Mouse (Mus musculus) neural tube, embryonic 13.5 days (tissue): ENCODE data around the gene Padi3. TPM values are rescaled to one million over a fixed set of nuclear protein-coding genes. Genes with fewer than 3 reads are reported as not detected.

ENCODE experiments used
- ATAC-seq: fragments of 200-750 bp; cut with Nextera tagmentation; 2 replicates; pipeline ENCODE4 v1.8.0; 2017; ENCODE audit warnings: low read depth, mild to moderate bottlenecking, moderate TSS enrichment, moderate library complexity
- H3K27ac ChIP-seq: fragments of 300-500 bp; sonication (generic); replicated peaks from 2 replicates; pipeline ENCODE4 v1.5.1; 2015; ENCODE audit warnings: moderate library complexity, mild to moderate bottlenecking, inconsistent platforms
- H3K27me3 ChIP-seq: fragments of 300-500 bp; sonication (generic); 2 replicates; pipeline ENCODE4 v1.6.1; 2015; ENCODE audit warnings: mild to moderate bottlenecking, inconsistent platforms
- H3K36me3 ChIP-seq: fragments of 300-500 bp; sonication (generic); 2 replicates; pipeline ENCODE4 v1.6.1; 2015; ENCODE audit warnings: mild to moderate bottlenecking, inconsistent platforms
- H3K4me1 ChIP-seq: fragments of 300-500 bp; sonication (generic); replicated peaks from 2 replicates; pipeline ENCODE4 v1.6.1; 2015; ENCODE audit warnings: inconsistent platforms
- H3K4me2 ChIP-seq: fragments of 300-500 bp; sonication (generic); 2 replicates; pipeline ENCODE4 v1.6.1; 2015; ENCODE audit warnings: inconsistent platforms, mild to moderate bottlenecking, moderate library complexity
- H3K4me3 ChIP-seq: fragments of 300-500 bp; sonication (generic); 2 replicates; pipeline ENCODE4 v1.5.1; 2015; ENCODE audit warnings: mild to moderate bottlenecking, inconsistent platforms
- H3K9ac ChIP-seq: fragments of 300-500 bp; sonication (generic); 2 replicates; pipeline ENCODE4 v1.6.1; 2015; ENCODE audit warnings: moderate library complexity, mild to moderate bottlenecking, inconsistent platforms
- H3K9me3 ChIP-seq: fragments of 300-500 bp; sonication (generic); 2 replicates; pipeline ENCODE4 v1.6.1; 2016; ENCODE audit warnings: inconsistent platforms
- WGBS: fragments of 180-500 bp; shearing (Covaris S2); methylation state at CpG from one replicate; pipeline ENCODE4 v1.1.7; 2015; 5-methylcytosine and 5-hydroxymethylcytosine counted together
- polyA plus RNA-seq: library from polyadenylated mRNA; unstranded; fragments of >200 nt; fragmentation: Nextera tagmentation; extraction: Ambion mirVana; gene quantifications from 2 replicates; pipeline ENCODE4 v1.2.1, GENCODE M21; 2015

The Padi3 gene
- polyA plus RNA-seq, 1 experiment from 2014 or later, result not detected

- Histone ChIP-seq H3K4me2 (no peak overlapping the region), H3K36me3 (no peaks in the 10 kb centered on the region), H3K9me3 (peaks cover 5% of the 10 kb centered on the region; the same call in 1 of the 2 replicates), H3K4me1 (no peaks in the 10 kb centered on the region), H3K9ac (no peak overlapping the region), H3K4me3 (no peak overlapping the region), H3K27ac (no peak overlapping the region), H3K27me3 (no peaks in the 10 kb centered on the region)
- WGBS, result 81% methylated on average over 16 of the region's 16 CpGs
- ATAC-seq, result no peak
Measured at GRCm38 (mm10) chr4:140791071-140791470, 19.4 kb downstream of the Padi3 start.

GRCm38 (mm10) chr4:140789983-140790382 is 20.5 kb downstream of the Padi3 start:
- no peak for ATAC-seq
- no peaks in the 10 kb centered on the region for H3K27me3 ChIP-seq
- peaks cover 5% of the 10 kb centered on the region; the same call in 1 of the 2 replicates for H3K9me3 ChIP-seq
- no peak overlapping the region for H3K4me3 ChIP-seq
- H3K9ac ChIP-seq, result no peak overlapping the region
- H3K36me3 ChIP-seq, result no peaks in the 10 kb centered on the region
- 90% methylated on average over 4 of the region's 4 CpGs for WGBS
- H3K27ac ChIP-seq, result no peak overlapping the region
- no peak overlapping the region for H3K4me2 ChIP-seq
- H3K4me1 ChIP-seq, result no peaks in the 10 kb centered on the region

GRCm38 (mm10) chr4:140788983-140789382 is 21.5 kb downstream of the Padi3 start:
- Histone ChIP-seq H3K27ac (no peak overlapping the region), H3K4me2 (no peak overlapping the region), H3K4me1 (no peaks in the 10 kb centered on the region), H3K36me3 (no peaks in the 10 kb centered on the region), H3K9me3 (peaks cover 5% of the 10 kb centered on the region; the same call in 1 of the 2 replicates), H3K4me3 (no peak overlapping the region), H3K27me3 (no peaks in the 10 kb centered on the region), H3K9ac (no peak overlapping the region)
- 38% methylated on average over 6 of the region's 6 CpGs for WGBS
- ATAC-seq, result no peak

- ATAC-seq, result no peak
- H3K4me3 ChIP-seq, result no peak overlapping the region
- no peak overlapping the region for H3K4me2 ChIP-seq
- WGBS, result 79% methylated on average over 6 of the region's 6 CpGs
- H3K9ac ChIP-seq, result no peak overlapping the region
- H3K27me3 ChIP-seq, result no peaks in the 10 kb centered on the region
- no peaks in the 10 kb centered on the region for H3K4me1 ChIP-seq
- H3K9me3 ChIP-seq, result peaks cover 5% of the 10 kb centered on the region; the same call in 1 of the 2 replicates
- H3K27ac ChIP-seq, result no peak overlapping the region
- H3K36me3 ChIP-seq, result no peaks in the 10 kb centered on the region
Measured at GRCm38 (mm10) chr4:140788264-140788663, 22.2 kb downstream of the Padi3 start.

- 78% methylated on average over 4 of the region's 4 CpGs for WGBS
- Histone ChIP-seq H3K4me1 (no peaks in the 10 kb centered on the region), H3K9ac (no peak overlapping the region), H3K9me3 (peaks cover 5% of the 10 kb centered on the region; the same call in 1 of the 2 replicates), H3K4me3 (no peak overlapping the region), H3K27ac (no peak overlapping the region), H3K36me3 (no peaks in the 10 kb centered on the region), H3K4me2 (no peak overlapping the region), H3K27me3 (no peaks in the 10 kb centered on the region)
- ATAC-seq, result no peak
Measured at GRCm38 (mm10) chr4:140787414-140787813, 23.0 kb downstream of the Padi3 start.

- Histone ChIP-seq H3K36me3 (no peaks in the 10 kb centered on the region), H3K4me2 (no peak overlapping the region), H3K9me3 (peaks cover 5% of the 10 kb centered on the region; the same call in 1 of the 2 replicates), H3K9ac (no peak overlapping the region), H3K27ac (no peak overlapping the region), H3K4me3 (no peak overlapping the region), H3K27me3 (no peaks in the 10 kb centered on the region), H3K4me1 (peaks cover 1% of the 10 kb centered on the region; the same call in 1 of the 2 replicates)
- 88% methylated on average over 5 of the region's 5 CpGs for WGBS
- ATAC-seq, result no peak
Measured at GRCm38 (mm10) chr4:140785217-140785616, 25.2 kb downstream of the Padi3 start.

- no peaks in the 10 kb centered on the region for H3K27me3 ChIP-seq
- no peak overlapping the region for H3K9ac ChIP-seq
- peaks cover 5% of the 10 kb centered on the region; the same call in 1 of the 2 replicates for H3K9me3 ChIP-seq
- no peak overlapping the region for H3K4me3 ChIP-seq
- H3K36me3 ChIP-seq, result no peaks in the 10 kb centered on the region
- H3K4me1 ChIP-seq, result peaks cover 7% of the 10 kb centered on the region
- no peak overlapping the region for H3K27ac ChIP-seq
- no peak overlapping the region for H3K4me2 ChIP-seq
- WGBS, result 93% methylated on average over 9 of the region's 9 CpGs
- ATAC-seq, result no peak
Measured at GRCm38 (mm10) chr4:140784292-140784945, 26.0 kb downstream of the Padi3 start.

GRCm38 (mm10) chr4:140782821-140783220 is 27.6 kb downstream of the Padi3 start:
- 89% methylated on average over 9 of the region's 9 CpGs for WGBS
- peaks cover 7% of the 10 kb centered on the region for H3K4me1 ChIP-seq
- no peak overlapping the region for H3K27ac ChIP-seq
- no peak overlapping the region for H3K4me3 ChIP-seq
- no peaks in the 10 kb centered on the region for H3K27me3 ChIP-seq
- H3K9me3 ChIP-seq, result peaks cover 5% of the 10 kb centered on the region; the same call in 1 of the 2 replicates
- no peak for ATAC-seq
- no peak overlapping the region for H3K4me2 ChIP-seq
- no peak overlapping the region for H3K9ac ChIP-seq
- H3K36me3 ChIP-seq, result no peaks in the 10 kb centered on the region

- Histone ChIP-seq H3K27me3 (no peaks in the 10 kb centered on the region), H3K4me3 (no peak overlapping the region), H3K4me1 (peaks cover 7% of the 10 kb centered on the region), H3K36me3 (no peaks in the 10 kb centered on the region), H3K9ac (no peak overlapping the region), H3K4me2 (no peak overlapping the region), H3K9me3 (no peaks in the 10 kb centered on the region), H3K27ac (no peak overlapping the region)
- WGBS, result 68% methylated on average over 14 of the region's 14 CpGs
- no peak for ATAC-seq
Measured at GRCm38 (mm10) chr4:140780507-140780906, 29.9 kb downstream of the Padi3 start.

- H3K27me3 ChIP-seq, result no peaks in the 10 kb centered on the region
- no peak overlapping the region for H3K4me3 ChIP-seq
- peak; percentile 43 for ATAC-seq
- H3K9ac ChIP-seq, result no peak overlapping the region
- H3K4me1 ChIP-seq, result peaks cover 7% of the 10 kb centered on the region
- H3K9me3 ChIP-seq, result no peaks in the 10 kb centered on the region
- H3K36me3 ChIP-seq, result no peaks in the 10 kb centered on the region
- 0 out of 2 replicates have a peak overlapping the region, but pooled peaks have one; percentile 6 for H3K4me2 ChIP-seq
- no peak overlapping the region for H3K27ac ChIP-seq
- 42% methylated on average over 19 of the region's 19 CpGs for WGBS
Measured at GRCm38 (mm10) chr4:140779803-140780397, 30.5 kb downstream of the Padi3 start.

- H3K9me3 ChIP-seq, result no peaks in the 10 kb centered on the region
- ATAC-seq, result no peak
- H3K4me2 ChIP-seq, result no peak overlapping the region
- H3K36me3 ChIP-seq, result no peaks in the 10 kb centered on the region
- 71% methylated on average over 13 of the region's 13 CpGs for WGBS
- H3K4me3 ChIP-seq, result no peak overlapping the region
- H3K4me1 ChIP-seq, result peaks cover 17% of the 10 kb centered on the region
- H3K27me3 ChIP-seq, result no peaks in the 10 kb centered on the region
- H3K9ac ChIP-seq, result no peak overlapping the region
- no peak overlapping the region for H3K27ac ChIP-seq
Measured at GRCm38 (mm10) chr4:140776623-140777022, 33.8 kb downstream of the Padi3 start.

- Histone ChIP-seq H3K9ac (no peak overlapping the region), H3K27ac (no peak overlapping the region), H3K4me2 (no peak overlapping the region), H3K4me1 (peaks cover 17% of the 10 kb centered on the region), H3K27me3 (no peaks in the 10 kb centered on the region), H3K36me3 (no peaks in the 10 kb centered on the region), H3K4me3 (no peak overlapping the region), H3K9me3 (no peaks in the 10 kb centered on the region)
- 87% methylated on average over 10 of the region's 10 CpGs for WGBS
- no peak for ATAC-seq
Measured at GRCm38 (mm10) chr4:140775876-140776275, 34.6 kb downstream of the Padi3 start.
